Mouse (Mus musculus): ENCODE data around the gene Sod2. TPM values are rescaled to one million over a fixed set of nuclear protein-coding genes. Genes with fewer than 3 reads are reported as not detected.
"Not testable (repeated sequence)": the region's sequence is repeated elsewhere in the genome, so short reads cannot be mapped to it uniquely, and the experiment has no call there.

Sod2 gene
- polyA plus RNA-seq, 1 experiment from 2014 or later = 120 TPM

- 5% methylated on average over 3 of the region's 4 CpGs for WGBS
- H3K36me3 ChIP-seq (ENCODE audit: control insufficient read depth, insufficient read depth, low read length); H3K27me3 ChIP-seq (ENCODE audit: control insufficient read depth, insufficient read depth, low read length); H3K4me3 ChIP-seq (ENCODE audit: low read depth, low read length); H3K9me3 ChIP-seq (ENCODE audit: control insufficient read depth, low read length); H3K27ac ChIP-seq (ENCODE audit: low read depth, low read length); H3K9ac ChIP-seq (ENCODE audit: low read depth, low read length); H3K4me1 ChIP-seq (replicated peaks; ENCODE audit: control insufficient read depth, insufficient read depth, low read length); H3K4me2 ChIP-seq (replicated peaks; ENCODE audit: low read depth, low read length): not testable (repeated sequence)
- DNase-seq (ENCODE audit: low spot score) (peak; percentile 69), ATAC-seq (ENCODE audit: low FRiP score) (peak; percentile 74)
Observed at GRCm38 (mm10) chr17:13043846-13044673, 37.4 kb downstream of the Sod2 start.

- H3K4me3 ChIP-seq (ENCODE audit: low read depth, low read length); ATAC-seq (ENCODE audit: low FRiP score); H3K4me2 ChIP-seq (replicated peaks; ENCODE audit: low read depth, low read length); H3K9me3 ChIP-seq (ENCODE audit: control insufficient read depth, low read length); H3K4me1 ChIP-seq (replicated peaks; ENCODE audit: control insufficient read depth, insufficient read depth, low read length); H3K9ac ChIP-seq (ENCODE audit: low read depth, low read length); H3K27ac ChIP-seq (ENCODE audit: low read depth, low read length); H3K36me3 ChIP-seq (ENCODE audit: control insufficient read depth, insufficient read depth, low read length); H3K27me3 ChIP-seq (ENCODE audit: control insufficient read depth, insufficient read depth, low read length); DNase-seq (ENCODE audit: low spot score): not testable (repeated sequence)
- WGBS = 60% methylated on average over 1 of the region's 8 CpGs
Observed at GRCm38 (mm10) chr17:13052124-13052813, 45.6 kb downstream of the Sod2 start, which contains the start of gene Gpr31b. Gpr31b (minus strand) TSS chr17:13052296.

- H3K27me3 ChIP-seq (ENCODE audit: control insufficient read depth, insufficient read depth, low read length); H3K4me3 ChIP-seq (ENCODE audit: low read depth, low read length); H3K9me3 ChIP-seq (ENCODE audit: control insufficient read depth, low read length); H3K4me1 ChIP-seq (replicated peaks; ENCODE audit: control insufficient read depth, insufficient read depth, low read length); DNase-seq (ENCODE audit: low spot score); H3K9ac ChIP-seq (ENCODE audit: low read depth, low read length); H3K4me2 ChIP-seq (replicated peaks; ENCODE audit: low read depth, low read length); ATAC-seq (ENCODE audit: low FRiP score); H3K36me3 ChIP-seq (ENCODE audit: control insufficient read depth, insufficient read depth, low read length); H3K27ac ChIP-seq (ENCODE audit: low read depth, low read length): not testable (repeated sequence)
- WGBS = 90% methylated on average over 3 of the region's 4 CpGs
Observed at GRCm38 (mm10) chr17:13060804-13061203, 54.2 kb downstream of the Sod2 start, which contains the start of gene Tcp10b. Tcp10b (plus strand) TSS chr17:13061104.

- not testable (repeated sequence) for DNase-seq (ENCODE audit: low spot score); H3K4me3 ChIP-seq (ENCODE audit: low read depth, low read length); H3K27ac ChIP-seq (ENCODE audit: low read depth, low read length); H3K27me3 ChIP-seq (ENCODE audit: control insufficient read depth, insufficient read depth, low read length); H3K9ac ChIP-seq (ENCODE audit: low read depth, low read length); H3K9me3 ChIP-seq (ENCODE audit: control insufficient read depth, low read length); H3K36me3 ChIP-seq (ENCODE audit: control insufficient read depth, insufficient read depth, low read length); H3K4me1 ChIP-seq (replicated peaks; ENCODE audit: control insufficient read depth, insufficient read depth, low read length); H3K4me2 ChIP-seq (replicated peaks; ENCODE audit: low read depth, low read length); ATAC-seq (ENCODE audit: low FRiP score)
- WGBS = 100% methylated on average over 2 of the region's 7 CpGs
Observed at GRCm38 (mm10) chr17:13062882-13063281, 56.2 kb downstream of the Sod2 start.

GRCm38 (mm10) chr17:13067864-13068385, 61.3 kb downstream of the Sod2 start:
- not testable (repeated sequence) for ATAC-seq (ENCODE audit: low FRiP score); DNase-seq (ENCODE audit: low spot score); H3K4me1 ChIP-seq (replicated peaks; ENCODE audit: control insufficient read depth, insufficient read depth, low read length); H3K27ac ChIP-seq (ENCODE audit: low read depth, low read length); H3K4me2 ChIP-seq (replicated peaks; ENCODE audit: low read depth, low read length); H3K27me3 ChIP-seq (ENCODE audit: control insufficient read depth, insufficient read depth, low read length); H3K9ac ChIP-seq (ENCODE audit: low read depth, low read length); H3K4me3 ChIP-seq (ENCODE audit: low read depth, low read length); H3K36me3 ChIP-seq (ENCODE audit: control insufficient read depth, insufficient read depth, low read length); H3K9me3 ChIP-seq (ENCODE audit: control insufficient read depth, low read length)
- WGBS = no CpG with 5 or more reads among the region's 4 CpGs

- not testable (repeated sequence) for H3K9ac ChIP-seq (ENCODE audit: low read depth, low read length); H3K27ac ChIP-seq (ENCODE audit: low read depth, low read length); H3K4me2 ChIP-seq (replicated peaks; ENCODE audit: low read depth, low read length); ATAC-seq (ENCODE audit: low FRiP score); H3K4me3 ChIP-seq (ENCODE audit: low read depth, low read length); H3K27me3 ChIP-seq (ENCODE audit: control insufficient read depth, insufficient read depth, low read length); H3K4me1 ChIP-seq (replicated peaks; ENCODE audit: control insufficient read depth, insufficient read depth, low read length); H3K36me3 ChIP-seq (ENCODE audit: control insufficient read depth, insufficient read depth, low read length); H3K9me3 ChIP-seq (ENCODE audit: control insufficient read depth, low read length); DNase-seq (ENCODE audit: low spot score)
- 70% methylated on average over 4 of the region's 5 CpGs for WGBS
Observed at GRCm38 (mm10) chr17:13069227-13069626, 62.6 kb downstream of the Sod2 start.

Other genes with a start within 250 kb of the Sod2 start
- 16.9 and 18.7 TPM in 2 replicates for gene Igf2r, start 237.2 kb upstream of the Sod2 start, polyA plus RNA-seq (2014; fragmentation: Nextera tagmentation; extraction: Ambion mirVana)
- 0.08 and 0.14 TPM in 2 replicates for gene Mas1, start 138.7 kb upstream of the Sod2 start, polyA plus RNA-seq (2014; fragmentation: Nextera tagmentation; extraction: Ambion mirVana)
- gene Mrgprh, start 130.8 kb upstream of the Sod2 start, polyA plus RNA-seq (2014; fragmentation: Nextera tagmentation; extraction: Ambion mirVana) = not detected in 2 replicates
- gene Pnldc1, start 96.6 kb upstream of the Sod2 start, polyA plus RNA-seq (2014; fragmentation: Nextera tagmentation; extraction: Ambion mirVana) = 1.0 and 1.5 TPM in 2 replicates
- 546 and 558 TPM in 2 replicates for gene Tcp1, start 91.1 kb upstream of the Sod2 start, polyA plus RNA-seq (2014; fragmentation: Nextera tagmentation; extraction: Ambion mirVana)
- 162 and 171 TPM in 2 replicates for gene Mrpl18, start 90.5 kb upstream of the Sod2 start, polyA plus RNA-seq (2014; fragmentation: Nextera tagmentation; extraction: Ambion mirVana)
- 0.71 and 1.2 TPM in 2 replicates for gene Acat3, start 66.2 kb upstream of the Sod2 start, polyA plus RNA-seq (2014; fragmentation: Nextera tagmentation; extraction: Ambion mirVana)
- 244 and 372 TPM in 2 replicates for gene Acat2, start 46.1 kb upstream of the Sod2 start, polyA plus RNA-seq (2014; fragmentation: Nextera tagmentation; extraction: Ambion mirVana)
- 130 and 133 TPM in 2 replicates for gene Wtap, start 12.7 kb upstream of the Sod2 start, polyA plus RNA-seq (2014; fragmentation: Nextera tagmentation; extraction: Ambion mirVana)
- 0.25 TPM in 1 of 2 replicates, not detected in the other for gene Gpr31b, start 45.5 kb downstream of the Sod2 start, polyA plus RNA-seq (2014; fragmentation: Nextera tagmentation; extraction: Ambion mirVana)
- gene Tcp10b, start 54.3 kb downstream of the Sod2 start, polyA plus RNA-seq (2014; fragmentation: Nextera tagmentation; extraction: Ambion mirVana) = 0.23 TPM in 1 of 2 replicates, not detected in the other
- not detected in 2 replicates for gene Unc93a, start 125.0 kb downstream of the Sod2 start, polyA plus RNA-seq (2014; fragmentation: Nextera tagmentation; extraction: Ambion mirVana)
- not detected in 2 replicates for gene Smok2a, start 214.3 kb downstream of the Sod2 start, polyA plus RNA-seq (2014; fragmentation: Nextera tagmentation; extraction: Ambion mirVana)
- gene Smok2b, start 223.4 kb downstream of the Sod2 start, polyA plus RNA-seq (2014; fragmentation: Nextera tagmentation; extraction: Ambion mirVana) = not detected in 2 replicates

All from hindbrain, embryonic 11.5 days (tissue).